Mouse (Mus musculus) MEL (cell line): ENCODE measurements at regions not wholly inside any gene's neighbourhood (a gene's known extent, or its start where the extent isn't known, plus 50 kb on each side); places are given as distances from the start of the nearest gene placed in this dataset.

Experiments
- BHLHE40 ChIP-seq: IDR thresholded peaks from 2 replicates; pipeline ENCODE4 v1.6.1; 2012; ENCODE audit warnings: low read depth, mild to moderate bottlenecking, inconsistent platforms, low read length, improper control_type of control experiment, borderline replicate concordance
- CHD1 ChIP-seq: IDR thresholded peaks from 2 replicates; pipeline ENCODE4 v1.6.1; 2012; ENCODE audit warnings: low read depth, mild to moderate bottlenecking, inconsistent platforms, low read length, improper control_type of control experiment
- CTCF ChIP-seq, 3 experiments: IDR thresholded peaks in 2 of 3; conservative IDR thresholded peaks in 1 of 3; 2 replicates each; pipeline ENCODE4 v1.5.1; 2011 to 2012; ENCODE audit warnings: low read length in 3 of 3, low read depth in 2 of 3, mild to moderate bottlenecking in 2 of 3, improper control_type of control experiment in 1 of 3, inconsistent platforms in 1 of 3, mixed read lengths in 1 of 3, moderate library complexity in 1 of 3; ENCODE audit not compliant: control insufficient read depth in 1 of 3, insufficient read depth in 1 of 3, poor library complexity in 1 of 3, severe bottlenecking in 1 of 3
- ELF1 ChIP-seq: IDR thresholded peaks from 2 replicates; pipeline ENCODE4 v1.6.1; 2014; ENCODE audit warnings: low read depth, mild to moderate bottlenecking, inconsistent platforms, low read length, improper control_type of control experiment, moderate library complexity
- EP300 ChIP-seq, 2 experiments: IDR thresholded peaks; 2 replicates each; pipeline ENCODE4 v1.6.1; 2011; ENCODE audit warnings: improper control_type of control experiment in 2 of 2, low read length in 2 of 2, low read depth in 1 of 2, mild to moderate bottlenecking in 1 of 2
- KAT2A ChIP-seq: conservative IDR thresholded peaks from 2 replicates; pipeline ENCODE4 v1.6.1; 2012; ENCODE audit warnings: low read depth, low read length, improper control_type of control experiment, inconsistent platforms
- MEF2A ChIP-seq: IDR thresholded peaks from 2 replicates; pipeline ENCODE4 v1.6.1; 2014; ENCODE audit warnings: low read depth, mild to moderate bottlenecking, inconsistent platforms, low read length, improper control_type of control experiment; ENCODE audit not compliant: poor library complexity, insufficient replicate concordance, severe bottlenecking; ENCODE audit errors: extremely low read depth
- MXI1 ChIP-seq: IDR thresholded peaks from 2 replicates; pipeline ENCODE4 v1.6.1; 2011; ENCODE audit warnings: mild to moderate bottlenecking, low read depth, low read length, improper control_type of control experiment
- MYC ChIP-seq: IDR thresholded peaks from 2 replicates; pipeline ENCODE4 v1.6.1; 2011; ENCODE audit warnings: low read depth, mild to moderate bottlenecking, low read length, improper control_type of control experiment, moderate library complexity
- POLR2A ChIP-seq, 2 experiments: IDR thresholded peaks; 2 replicates each; pipeline ENCODE4 v1.6.1; 2011 to 2012; ENCODE audit warnings: low read length in 2 of 2, mild to moderate bottlenecking in 2 of 2, control low read depth in 1 of 2, improper control_type of control experiment in 1 of 2, low read depth in 1 of 2, moderate library complexity in 1 of 2; ENCODE audit not compliant: control insufficient read depth in 1 of 2, insufficient read depth in 1 of 2, poor library complexity in 1 of 2
- POLR2AphosphoS2 ChIP-seq: IDR thresholded peaks from 2 replicates; pipeline ENCODE4 v1.6.1; 2011; ENCODE audit warnings: low read length, improper control_type of control experiment
- POLR2AphosphoS5 ChIP-seq: IDR thresholded peaks from 2 replicates; pipeline ENCODE4 v1.6.1; 2012; ENCODE audit warnings: low read depth, borderline replicate concordance, mild to moderate bottlenecking, inconsistent platforms, low read length, moderate library complexity, mixed read lengths
- TBP ChIP-seq: IDR thresholded peaks from 2 replicates; pipeline ENCODE4 v1.8.0; 2011; ENCODE audit warnings: low read depth, low read length, improper control_type of control experiment
- USF1 ChIP-seq: IDR thresholded peaks from 2 replicates; pipeline ENCODE4 v1.6.1; 2014; ENCODE audit warnings: low read depth, mild to moderate bottlenecking, inconsistent platforms, low read length, improper control_type of control experiment, moderate library complexity

DNA sequence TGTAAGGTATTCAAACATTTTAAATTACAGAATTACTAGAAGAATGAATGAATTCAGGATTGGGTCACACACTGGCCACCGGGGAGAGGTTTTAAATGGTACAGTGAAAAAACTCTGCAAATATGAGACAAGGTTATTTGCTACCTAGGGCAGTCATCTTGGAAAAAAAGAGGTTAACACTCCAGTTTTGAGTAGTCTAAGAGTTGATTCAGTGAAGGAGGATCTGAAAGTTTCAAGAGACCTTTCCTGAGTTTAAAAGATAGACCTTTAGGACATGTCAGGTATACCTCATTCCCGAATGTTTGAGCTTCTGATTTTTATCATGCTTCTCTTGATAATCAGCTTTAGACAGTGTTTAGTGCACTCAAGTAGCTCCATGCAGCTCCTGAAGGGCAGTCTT, 488.0 kb upstream of the A1bg start:
- TF ChIP-seq BHLHE40 (no peak), USF1 (no peak), CHD1 (no peak), CTCF (IDR thresholded peaks at IDR 0.05 in 2 of 3, conservative IDR thresholded peaks at IDR 0.05 in 1 of 3; ENCODE audit: control insufficient read depth in 1 of 3, insufficient read depth in 1 of 3, low read depth in 2 of 3, low read length in 3 of 3, poor library complexity in 1 of 3, severe bottlenecking in 1 of 3) (no peak), MEF2A (no peak), KAT2A (no peak), POLR2AphosphoS5 (no peak), MYC (no peak), ELF1 (no peak), POLR2AphosphoS2 (no peak), POLR2A (IDR thresholded peaks at IDR 0.05; ENCODE audit: control insufficient read depth in 1 of 2, insufficient read depth in 1 of 2, low read depth in 1 of 2, low read length in 2 of 2, poor library complexity in 1 of 2) (no peak), EP300 (IDR thresholded peaks at IDR 0.05; ENCODE audit: low read depth in 1 of 2, low read length in 2 of 2) (no peak), TBP (no peak), MXI1 (no peak)
